Mouse (Mus musculus) kidney, adult 10 weeks (tissue): ENCODE measurements around the gene Pole. TPM values are rescaled to one million over a fixed set of nuclear protein-coding genes. Genes with fewer than 3 reads are reported as not detected.

Source experiments
- polyA plus RNA-seq: library from polyadenylated mRNA; stranded (reverse); fragments of 350-450 nt; fragmentation: Illumina TruSeq; extraction: RNeasy Lipid Tissue Mini Kit (QIAGEN cat#74804); gene quantifications from one replicate; pipeline ENCODE4 v1.2.3, GENCODE M21; 2014; ENCODE audit warnings: low read depth, low replicate concordance

Gene Pole
- polyA plus RNA-seq = 1.6 TPM

GRCm38 (mm10) chr5:110285770-110286445 is at the start of gene Pole, which contains the start of gene Pxmp2:
Pole (plus strand) TSS chr5:110286306.
Pxmp2 (minus strand) TSS chr5:110286186.

GRCm38 (mm10) chr5:110269141-110270101 is 16.7 kb upstream of the Pole start, which contains the start of gene Pgam5:
Pgam5 (minus strand) TSS chr5:110269913.

DNA sequence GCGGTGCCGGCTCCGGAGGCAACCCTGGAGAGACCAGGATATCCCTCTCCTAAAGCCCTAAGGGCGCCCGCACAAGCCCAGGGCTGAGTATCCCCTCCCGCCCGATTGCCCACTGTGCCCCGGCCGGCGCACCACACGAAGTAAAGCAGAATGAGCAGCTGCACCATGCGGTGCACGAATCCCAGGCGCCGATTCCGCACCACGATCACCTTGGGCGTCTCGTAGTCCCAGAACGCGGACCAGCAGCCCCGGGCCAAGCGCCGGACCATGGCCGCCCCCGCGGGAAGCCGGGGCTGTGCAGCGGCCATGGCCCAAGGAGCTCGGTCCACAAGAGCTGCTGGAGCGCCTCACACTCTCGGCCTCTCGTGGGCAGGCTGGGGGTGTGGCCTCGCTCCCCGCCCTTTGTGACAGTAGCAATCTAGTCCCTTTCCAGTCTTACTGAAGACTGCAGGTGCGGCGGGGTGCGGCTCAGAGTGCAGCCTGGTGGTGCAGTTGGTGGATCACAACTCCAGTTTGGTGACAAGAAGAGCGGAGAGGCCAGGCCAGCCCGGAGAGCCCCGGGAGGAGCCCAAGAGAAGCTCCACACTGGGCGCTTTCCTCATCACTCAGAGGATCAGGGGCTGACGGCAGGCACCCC is 56.7 kb downstream of the Pole start, which contains the start of gene P2rx2:
Gene P2rx2, minus strand, starts transcription at position 565 of the 637 bp plus-strand sequence.

GRCm38 (mm10) chr5:110344524-110344923 is 58.4 kb downstream of the Pole start, which contains the start of gene Lrcol1:
Lrcol1 (plus strand) TSS chr5:110344730.

Other genes starting within 250 kb of the Pole start
- 16.5 TPM for gene Gm17655, start 213.8 kb upstream of the Pole start, polyA plus RNA-seq
- gene Gm35315, start 191.9 kb upstream of the Pole start, polyA plus RNA-seq = 2.5 TPM
- gene Plcxd1, start 186.3 kb upstream of the Pole start, polyA plus RNA-seq = not detected
- gene Gtpbp6, start 178.1 kb upstream of the Pole start, polyA plus RNA-seq = not detected
- gene Zfp605, start 176.2 kb upstream of the Pole start, polyA plus RNA-seq = 10.7 TPM
- 20.3 TPM for gene Chfr, start 150.5 kb upstream of the Pole start, polyA plus RNA-seq
- 11.1 TPM for gene Golga3, start 109.6 kb upstream of the Pole start, polyA plus RNA-seq
- gene Ankle2, start 55.3 kb upstream of the Pole start, polyA plus RNA-seq = 41.3 TPM
- gene Pgam5, start 16.4 kb upstream of the Pole start, polyA plus RNA-seq = 23.3 TPM
- gene Pxmp2, start 120 bp upstream of the Pole start, polyA plus RNA-seq = 74.9 TPM
- not detected for gene P2rx2, start 56.9 kb downstream of the Pole start, polyA plus RNA-seq
- not detected for gene Lrcol1, start 58.4 kb downstream of the Pole start, polyA plus RNA-seq
- gene Fbrsl1, start 162.2 kb downstream of the Pole start, polyA plus RNA-seq = 3.8 TPM